Mouse (Mus musculus) cerebellum, postnatal 36 days (tissue): ENCODE measurements at regions not wholly inside any gene's neighbourhood (a gene's known extent, or its start where the extent isn't known, plus 50 kb on each side); places are given as distances from the start of the nearest gene placed in this dataset.

ENCODE experiments used
- DNase-seq, 2 experiments: peaks; one replicate each; pipeline ENCODE4 v3.0.0; 2021 to 2022; ENCODE audit warnings: mixed read lengths in 2 of 2

DNA sequence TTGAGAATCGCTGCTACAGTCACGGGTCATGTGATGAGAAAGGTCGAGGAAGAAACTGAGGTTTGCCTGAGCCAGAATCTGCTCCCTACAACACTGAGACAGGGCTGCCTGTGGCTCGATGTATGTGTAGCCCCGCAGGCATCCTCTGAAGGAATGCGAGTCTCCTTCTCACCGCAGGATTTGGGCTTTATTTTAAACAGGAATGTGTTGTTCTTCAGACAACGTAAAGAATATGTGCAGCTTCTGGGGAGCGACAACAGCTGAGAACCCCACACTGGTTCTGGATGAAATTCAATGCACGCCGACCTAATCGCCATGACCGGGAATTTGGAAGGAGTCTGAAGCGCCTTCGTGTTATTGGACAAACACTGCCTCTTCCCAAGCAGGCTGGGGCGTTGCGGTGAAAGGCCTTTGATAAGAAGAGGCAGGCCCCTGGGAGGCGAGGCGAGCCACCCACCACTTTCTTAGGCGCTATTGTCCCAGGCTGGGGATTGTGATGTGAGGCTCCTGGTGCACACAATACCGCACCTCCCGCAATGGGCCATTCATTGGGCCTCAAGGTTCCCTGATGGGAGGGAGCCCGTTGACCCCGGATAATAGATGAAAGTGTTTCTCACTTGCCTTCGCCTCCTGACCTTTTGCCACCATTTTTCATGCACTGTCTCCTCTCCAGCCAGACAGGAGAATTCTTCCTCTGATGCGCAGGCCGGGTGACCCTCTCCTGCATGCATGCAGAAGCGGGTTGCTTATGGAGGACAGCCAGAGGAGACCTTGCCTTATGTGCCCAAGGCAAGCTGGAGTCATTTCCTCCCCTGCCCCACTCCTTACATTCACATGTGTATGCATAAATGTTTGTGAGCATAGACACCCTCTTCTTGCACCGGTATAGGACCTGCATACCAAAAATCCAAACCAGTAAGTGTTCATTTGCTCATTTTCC lies 247.6 kb downstream of the Mycn start:
- DNase-seq: no peak

DNA sequence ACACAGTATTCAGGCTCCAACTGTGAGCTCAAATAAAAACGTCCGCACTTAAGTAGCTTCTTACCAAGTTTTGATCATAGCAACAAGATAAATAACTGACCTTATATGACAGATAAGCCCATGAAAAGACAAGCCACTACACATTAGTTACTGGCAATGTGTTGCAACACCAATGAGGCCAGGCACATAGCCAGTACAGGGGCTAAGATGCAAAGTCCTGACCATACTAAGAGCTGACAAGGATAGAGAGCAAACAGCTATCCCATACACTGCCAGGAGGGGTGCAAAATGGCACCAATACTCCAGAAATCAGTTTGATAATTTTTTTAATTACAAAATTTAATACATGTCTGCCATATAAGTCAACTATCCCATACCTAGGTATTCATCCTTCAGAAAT lies 254.3 kb downstream of the Mycn start:
- DNase-seq: no peak

- DNase-seq: no peak
Observed at GRCm38 (mm10) chr12:12685217-12685522, 256.5 kb downstream of the Mycn start.

DNA sequence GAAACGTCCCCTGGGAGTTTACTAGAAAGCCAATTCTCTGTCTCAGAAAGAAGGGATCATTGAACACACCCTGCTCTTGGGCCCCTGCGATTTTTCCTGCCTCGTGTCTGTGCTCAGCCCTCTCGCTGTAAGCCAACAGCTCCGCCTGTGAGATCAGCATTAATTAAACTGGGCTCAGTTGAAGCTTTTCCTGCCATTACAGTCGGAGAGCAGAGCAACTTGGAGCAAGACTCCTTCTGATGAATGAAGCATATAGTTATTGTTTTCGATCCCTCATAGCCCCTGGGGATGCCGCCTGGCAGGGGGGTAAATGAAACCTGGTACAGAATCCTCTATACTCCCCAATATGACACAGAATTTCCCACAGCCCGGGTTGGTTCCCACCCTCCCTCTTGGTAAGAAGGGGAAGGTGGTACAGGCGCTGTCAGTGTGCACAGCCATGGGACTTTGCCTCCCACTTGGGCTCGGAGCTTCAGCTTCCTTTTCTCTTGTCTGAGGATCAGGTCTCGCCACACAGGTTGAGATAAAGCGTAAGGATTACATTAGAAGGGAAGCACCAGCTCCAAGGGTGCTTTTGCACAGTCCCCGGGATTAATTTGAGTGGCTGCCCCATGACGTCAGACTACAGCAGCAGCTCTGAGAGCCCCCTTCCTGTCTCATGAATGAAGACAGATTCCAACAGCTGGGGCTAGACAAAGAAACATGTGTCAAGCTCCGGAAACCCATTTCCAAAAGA lies 257.1 kb downstream of the Mycn start:
- DNase-seq: no peak

GRCm38 (mm10) chr12:12683733-12684470 lies 257.8 kb downstream of the Mycn start:
- DNase-seq: no peak

DNA sequence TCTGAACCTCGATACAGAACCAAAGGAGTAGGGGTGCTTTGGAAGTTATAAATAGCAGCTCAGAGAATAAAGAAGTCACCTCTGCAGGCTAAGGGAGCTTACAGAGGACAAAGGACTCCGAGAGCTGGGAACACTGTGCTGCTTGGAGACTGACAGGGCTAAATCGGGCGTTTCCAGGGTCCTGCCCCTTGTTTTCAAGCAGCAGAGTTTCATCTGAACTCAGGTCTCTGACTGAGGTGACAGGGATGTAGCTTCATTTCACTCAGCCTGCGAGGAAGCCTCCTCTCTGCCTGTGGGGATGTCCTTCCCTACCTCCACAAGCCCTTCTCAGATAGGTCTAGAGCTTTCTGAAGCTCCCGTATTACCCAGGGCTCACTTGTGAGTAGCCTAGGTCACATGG lies 260.6 kb downstream of the Mycn start:
- DNase-seq: no peak

GRCm38 (mm10) chr12:12680371-12680921 lies 261.3 kb downstream of the Mycn start:
- DNase-seq: no peak

DNA sequence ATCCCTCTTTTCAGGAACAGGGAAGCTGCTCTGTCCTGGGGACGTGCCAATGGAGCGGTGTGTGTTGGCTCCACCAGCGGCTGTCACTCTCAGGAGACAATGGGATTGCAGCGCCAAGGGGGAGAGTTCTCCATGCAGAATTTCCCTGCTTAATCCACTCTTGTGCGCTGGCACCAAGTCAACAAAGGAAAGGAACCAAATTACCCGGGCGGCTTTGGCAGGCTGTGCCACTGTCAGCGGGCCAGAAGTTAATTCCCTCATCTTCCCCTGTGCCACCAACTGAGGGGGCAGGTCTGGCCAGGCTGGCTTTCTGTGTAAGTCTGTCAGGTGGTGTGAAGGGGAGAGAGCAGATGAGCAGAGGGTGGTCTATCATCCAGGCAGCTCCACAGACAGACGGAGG lies 265.0 kb downstream of the Mycn start:
- peak; percentile 79 to 83 for DNase-seq

DNA sequence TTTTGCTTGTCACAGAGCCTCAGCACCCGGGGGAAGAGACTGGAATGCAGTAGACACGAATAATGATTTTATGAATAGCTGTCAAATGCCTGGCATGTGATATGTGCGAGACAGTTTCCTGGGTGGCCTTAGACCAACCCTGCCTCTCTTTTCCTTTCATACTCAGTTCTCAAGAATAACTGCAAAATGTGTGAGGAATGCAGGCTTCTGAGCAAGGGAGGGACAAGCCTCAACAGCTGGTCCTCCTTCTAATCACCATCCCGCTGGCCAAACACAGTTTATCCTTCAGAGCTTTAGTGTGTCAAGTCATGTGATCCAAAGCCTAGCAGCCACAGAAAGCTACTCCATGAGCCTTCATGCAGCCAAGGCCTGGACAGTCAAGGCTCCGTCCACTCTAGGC lies 271.8 kb downstream of the Mycn start:
- no peak for DNase-seq

- DNase-seq: no peak
Observed at GRCm38 (mm10) chr12:12668919-12669318, 272.8 kb downstream of the Mycn start.

GRCm38 (mm10) chr12:12655611-12656010 lies 286.1 kb downstream of the Mycn start:
- no peak for DNase-seq

DNA sequence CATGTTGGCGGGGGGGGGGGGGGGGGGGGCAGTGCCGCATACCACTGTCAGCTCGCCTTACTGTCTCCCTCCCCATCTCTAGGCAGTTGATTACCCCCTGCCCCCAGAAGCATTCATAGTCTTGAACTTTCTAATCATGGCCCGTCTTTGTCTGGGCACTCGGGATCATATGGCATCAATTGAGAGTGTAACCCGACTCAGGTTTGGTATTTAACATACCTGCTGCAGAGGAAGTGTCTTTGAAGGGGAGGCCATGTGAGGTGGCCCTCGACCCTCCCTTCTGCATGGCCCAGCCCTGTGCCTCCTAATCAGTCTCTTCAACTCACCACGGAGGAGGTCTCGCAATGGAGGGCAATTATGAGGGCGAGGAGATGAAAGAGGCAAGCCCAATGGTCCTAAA lies 286.5 kb downstream of the Mycn start:
- DNase-seq: no peak

DNA sequence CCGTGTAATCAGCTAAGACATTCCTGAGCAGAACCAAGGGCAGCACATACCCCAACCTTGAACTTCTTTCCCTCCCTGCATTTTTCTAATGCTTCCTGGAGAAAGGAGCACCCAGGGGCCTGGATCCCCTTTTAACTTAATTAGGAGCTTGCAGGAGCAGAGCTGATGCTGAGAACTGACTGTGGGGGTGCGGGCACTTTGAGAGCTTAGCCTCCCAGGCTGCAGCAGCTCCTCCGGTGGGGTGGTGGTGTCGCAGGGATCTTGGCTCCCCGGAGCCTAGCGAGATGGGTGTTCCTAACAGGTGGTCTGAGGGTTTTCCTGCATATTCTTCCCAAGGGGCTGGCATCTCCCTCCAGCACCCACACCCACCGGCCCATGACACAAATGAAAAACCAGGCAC lies 289.4 kb downstream of the Mycn start:
- DNase-seq: no peak

DNA sequence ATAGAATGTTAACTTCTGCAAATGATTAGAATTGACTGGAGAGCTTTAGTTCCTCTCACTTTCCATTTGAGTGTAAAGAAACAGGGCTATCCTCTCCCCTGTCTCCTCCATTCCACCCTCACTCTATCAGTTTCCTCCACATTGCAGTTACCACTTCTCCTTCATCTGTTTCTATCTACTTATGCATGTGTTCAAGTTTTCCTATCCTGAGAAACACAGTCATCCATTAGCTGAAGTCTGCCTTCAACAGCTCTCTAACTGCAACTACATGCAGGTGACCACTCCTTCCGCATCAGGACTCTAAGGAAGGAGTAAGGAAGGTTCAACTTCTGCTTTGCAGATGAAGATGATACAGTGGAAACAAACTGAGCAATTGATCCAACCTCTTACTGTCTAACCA lies 291.4 kb downstream of the Mycn start:
- no peak for DNase-seq

- no peak for DNase-seq
Observed at GRCm38 (mm10) chr12:12647467-12647866, 294.2 kb downstream of the Mycn start.

- DNase-seq: no peak
Observed at GRCm38 (mm10) chr12:12645183-12645582, 296.5 kb downstream of the Mycn start.

GRCm38 (mm10) chr12:12643247-12643963 lies 298.3 kb downstream of the Mycn start:
- peak; percentile 20 for DNase-seq

GRCm38 (mm10) chr12:12635308-12635707 lies 306.4 kb downstream of the Mycn start:
- no peak for DNase-seq

GRCm38 (mm10) chr12:12627597-12627996 lies 314.1 kb downstream of the Mycn start:
- no peak for DNase-seq

DNA sequence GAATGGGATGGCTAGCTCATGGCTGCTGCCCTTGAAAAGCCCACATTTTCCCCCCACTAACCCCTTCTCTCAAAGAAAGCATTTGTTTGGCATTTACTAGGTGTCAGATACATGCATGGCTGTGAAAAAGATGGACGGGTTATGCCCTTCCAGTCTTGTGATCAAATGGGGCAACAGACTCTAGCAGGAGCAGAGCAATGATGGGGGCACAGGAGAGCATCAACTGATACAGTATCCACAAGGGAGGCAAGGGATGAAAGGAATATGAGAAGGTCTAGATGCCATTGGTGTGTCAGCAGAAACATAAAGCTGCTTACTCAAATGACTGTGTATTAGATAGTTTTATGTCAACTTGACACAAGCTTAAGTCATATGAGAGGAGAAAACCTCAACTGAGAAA lies 315.9 kb downstream of the Mycn start:
- no peak for DNase-seq

DNA sequence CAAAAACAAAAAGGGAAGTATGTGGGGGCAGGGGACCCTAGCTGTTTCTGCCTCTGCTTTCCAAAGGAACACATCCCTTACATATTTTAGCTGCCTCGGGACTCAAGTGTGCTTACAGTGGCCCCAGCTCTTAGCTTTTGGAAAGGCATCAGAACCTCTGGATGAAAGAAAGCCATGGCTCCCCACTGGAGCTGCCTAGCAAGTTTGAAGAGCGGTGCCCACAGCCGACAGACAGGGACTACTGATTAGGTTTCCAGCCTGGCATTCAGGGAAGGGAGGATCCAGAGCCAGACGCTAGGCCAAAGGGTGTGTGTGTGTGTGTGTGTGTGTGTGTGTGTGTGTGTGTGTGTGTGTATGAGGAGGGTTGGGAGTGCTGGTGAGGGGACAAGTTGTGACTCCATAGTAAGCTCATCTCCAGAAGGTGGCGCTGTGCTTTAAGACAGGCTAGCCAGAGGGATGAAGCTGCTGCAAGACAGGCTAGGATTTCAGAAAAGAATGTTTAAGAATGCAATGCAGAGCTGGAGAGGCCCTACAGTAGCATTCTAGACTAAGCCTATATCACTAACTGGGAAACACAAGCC lies 318.9 kb downstream of the Mycn start:
- peak; percentile 67 to 76 for DNase-seq

DNA sequence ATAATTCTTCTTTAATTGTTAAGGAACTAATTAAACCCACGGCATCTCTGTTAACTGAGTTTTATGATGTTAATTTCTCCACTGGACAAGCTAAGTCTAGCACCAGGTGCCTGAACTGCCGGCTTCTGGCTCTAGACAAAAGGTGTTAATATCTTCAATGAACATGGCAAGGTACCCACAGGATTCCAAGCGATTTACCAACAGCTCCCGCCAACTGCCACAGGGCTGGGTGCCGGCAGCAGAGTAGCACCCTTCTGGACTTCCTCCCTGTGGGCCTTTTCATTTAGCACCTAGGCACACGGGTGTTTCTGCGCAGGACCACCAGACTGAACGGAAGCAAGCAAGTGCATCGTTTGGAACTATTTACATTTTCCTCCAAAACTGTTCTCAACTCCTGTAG lies 320.2 kb downstream of the Mycn start:
- DNase-seq: no peak
